Mouse (Mus musculus): ENCODE results near the gene Cd151.

Cd151 gene

GRCm38 (mm10) chr7:141472763-141473162 lies 5.6 kb downstream of the Cd151 start:
- DNase-seq (ENCODE audit: low read depth, low spot score) = no peak

GRCm38 (mm10) chr7:141474160-141474559 lies 7.0 kb downstream of the Cd151 start:
- no peak for DNase-seq (ENCODE audit: low read depth, low spot score)

- peak; percentile 94 for DNase-seq (ENCODE audit: low read depth, low spot score)
These were observed 8.0 kb downstream of the Cd151 start, which contains the start of the genes Polr2l and Tspan4 for GRCm38 (mm10) chr7:141475011-141475804. Polr2l (minus strand) TSS chr7:141475132. Tspan4 (plus strand) TSS chr7:141475240.

GRCm38 (mm10) chr7:141475805-141476158 lies 8.6 kb downstream of the Cd151 start:
- no peak for DNase-seq (ENCODE audit: low read depth, low spot score)

GRCm38 (mm10) chr7:141476226-141476980 lies 9.2 kb downstream of the Cd151 start:
- DNase-seq (ENCODE audit: low read depth, low spot score) = peak; percentile 76

- DNase-seq (ENCODE audit: low read depth, low spot score) = no peak
These were observed 9.8 kb downstream of the Cd151 start for GRCm38 (mm10) chr7:141476981-141477370.

- no peak for DNase-seq (ENCODE audit: low read depth, low spot score)
These were observed 10.5 kb downstream of the Cd151 start for GRCm38 (mm10) chr7:141477578-141478269.

- DNase-seq (ENCODE audit: low read depth, low spot score) = no peak
These were observed 11.1 kb downstream of the Cd151 start for GRCm38 (mm10) chr7:141478270-141478748.

GRCm38 (mm10) chr7:141480842-141481497 lies 13.8 kb downstream of the Cd151 start:
- DNase-seq (ENCODE audit: low read depth, low spot score) = peak; percentile 83

- peak; percentile 60 for DNase-seq (ENCODE audit: low read depth, low spot score)
These were observed 14.6 kb downstream of the Cd151 start for GRCm38 (mm10) chr7:141481498-141482401.

GRCm38 (mm10) chr7:141482531-141483024 lies 15.4 kb downstream of the Cd151 start:
- no peak for DNase-seq (ENCODE audit: low read depth, low spot score)

- DNase-seq (ENCODE audit: low read depth, low spot score) = no peak
These were observed 16.0 kb downstream of the Cd151 start for GRCm38 (mm10) chr7:141483114-141483653.

GRCm38 (mm10) chr7:141484186-141485120 lies 17.3 kb downstream of the Cd151 start:
- no peak for DNase-seq (ENCODE audit: low read depth, low spot score)

- no peak for DNase-seq (ENCODE audit: low read depth, low spot score)
These were observed 18.0 kb downstream of the Cd151 start for GRCm38 (mm10) chr7:141485186-141485585.

GRCm38 (mm10) chr7:141485606-141486005 lies 18.4 kb downstream of the Cd151 start:
- no peak for DNase-seq (ENCODE audit: low read depth, low spot score)

- DNase-seq (ENCODE audit: low read depth, low spot score) = no peak
These were observed 19.0 kb downstream of the Cd151 start for GRCm38 (mm10) chr7:141486239-141486638.

GRCm38 (mm10) chr7:141487141-141487540 lies 19.9 kb downstream of the Cd151 start:
- no peak for DNase-seq (ENCODE audit: low read depth, low spot score)

GRCm38 (mm10) chr7:141491151-141491550 lies 24.0 kb downstream of the Cd151 start:
- DNase-seq (ENCODE audit: low read depth, low spot score) = peak; percentile 46

GRCm38 (mm10) chr7:141492738-141493137 lies 25.5 kb downstream of the Cd151 start:
- DNase-seq (ENCODE audit: low read depth, low spot score) = no peak
